Mouse (Mus musculus) C2C12 (cell line): ENCODE results near the gene Ffar3. TPM values are rescaled to one million over a fixed set of nuclear protein-coding genes. Genes with fewer than 3 reads are reported as not detected.

Experiments
- H3K27me3 ChIP-seq: one replicate; pipeline ENCODE4 v1.6.1; 2011; ENCODE audit not compliant: control insufficient read depth, insufficient read depth, insufficient read length
- H3K36me3 ChIP-seq: one replicate; pipeline ENCODE4 v1.6.1; 2011; ENCODE audit not compliant: control insufficient read depth, insufficient read depth
- H3K4me3 ChIP-seq: one replicate; pipeline ENCODE4 v1.5.1; 2011; ENCODE audit warnings: mild to moderate bottlenecking, control low read depth; ENCODE audit not compliant: poor library complexity, insufficient read depth, severe bottlenecking
- H3K79me2 ChIP-seq: one replicate; pipeline ENCODE4 v1.6.1; 2011; ENCODE audit not compliant: control insufficient read depth, insufficient read depth
- H3K79me3 ChIP-seq: one replicate; pipeline ENCODE4 v1.6.1; 2011; ENCODE audit warnings: low read depth, control low read depth
- H3ac ChIP-seq: one replicate; pipeline ENCODE3; 2011; ENCODE audit warnings: low read depth; ENCODE audit not compliant: control insufficient read depth, insufficient read length
- CEBPB ChIP-seq: IDR thresholded peaks from one replicate; pipeline ENCODE4 v1.6.1; 2011; ENCODE audit warnings: low read depth, mild to moderate bottlenecking, control low read depth, moderate library complexity
- CTCF ChIP-seq: IDR thresholded peaks from one replicate; pipeline ENCODE4 v1.5.1; 2011; ENCODE audit not compliant: control insufficient read depth, insufficient read depth, insufficient read length
- FOSL1 ChIP-seq: IDR thresholded peaks from one replicate; pipeline ENCODE4 v1.8.0; 2011; ENCODE audit warnings: mild to moderate bottlenecking, low read length; ENCODE audit not compliant: poor library complexity, insufficient read depth, severe bottlenecking
- MAX ChIP-seq: IDR thresholded peaks from one replicate; pipeline ENCODE4 v1.6.1; 2011; ENCODE audit warnings: mild to moderate bottlenecking, control low read depth
- MYOD1 ChIP-seq: IDR thresholded peaks from one replicate; pipeline ENCODE4 v1.6.1; 2011; ENCODE audit warnings: low read depth; ENCODE audit not compliant: control insufficient read depth, insufficient read length
- MYOG ChIP-seq: IDR thresholded peaks from one replicate; pipeline ENCODE4 v1.6.1; 2011; ENCODE audit not compliant: control insufficient read depth, insufficient read length; ENCODE audit errors: extremely low read depth
- USF1 ChIP-seq: IDR thresholded peaks from one replicate; pipeline ENCODE4 v1.6.1; 2011; ENCODE audit warnings: low read depth, mild to moderate bottlenecking, control low read depth, moderate library complexity
- polyA plus RNA-seq: library from polyadenylated mRNA; unstranded; fragments of >200 nt; fragmentation: generic; extraction: Trizol; gene quantifications from one replicate; pipeline ENCODE4 v1.2.1, GENCODE M21; 2012; ENCODE audit warnings: missing spikeins

Ffar3 gene
- polyA plus RNA-seq, 1 experiment, result not detected

GRCm38 (mm10) chr7:30812291-30812807 is 43.6 kb downstream of the Ffar3 start:
- H3K79me2 ChIP-seq, result no peaks in the 10 kb centered on the region
- no peaks in the 10 kb centered on the region for H3K36me3 ChIP-seq
- H3ac ChIP-seq, result no peak overlapping the region
- H3K27me3 ChIP-seq, result peaks cover 10% of the 10 kb centered on the region
- no peaks in the 10 kb centered on the region for H3K79me3 ChIP-seq
- no peak overlapping the region for H3K4me3 ChIP-seq
- TF ChIP-seq MYOG (no peak), CTCF (no peak), CEBPB (no peak), MYOD1 (no peak), FOSL1 (no peak), USF1 (no peak), MAX (no peak)

- Histone ChIP-seq H3K79me2 (no peaks in the 10 kb centered on the region), H3K36me3 (no peaks in the 10 kb centered on the region), H3K79me3 (no peaks in the 10 kb centered on the region), H3K4me3 (no peak overlapping the region), H3ac (no peak overlapping the region), H3K27me3 (peaks cover 7% of the 10 kb centered on the region)
- TF ChIP-seq CEBPB (no peak), MYOD1 (no peak), MYOG (no peak), CTCF (no peak), FOSL1 (no peak)
These were observed 44.2 kb downstream of the Ffar3 start for GRCm38 (mm10) chr7:30811757-30812290.

- Histone ChIP-seq H3K4me3 (no peak overlapping the region), H3K79me2 (no peaks in the 10 kb centered on the region), H3K36me3 (no peaks in the 10 kb centered on the region), H3K27me3 (no peaks in the 10 kb centered on the region), H3ac (no peak overlapping the region), H3K79me3 (no peaks in the 10 kb centered on the region)
- TF ChIP-seq MYOD1, result no peak
- TF ChIP-seq CTCF, result no peak
- no peak for TF ChIP-seq MYOG
- no peak for TF ChIP-seq CEBPB
- TF ChIP-seq USF1, result no peak
- no peak for TF ChIP-seq MAX
- TF ChIP-seq FOSL1, result no peak
These were observed 45.7 kb downstream of the Ffar3 start for GRCm38 (mm10) chr7:30810319-30810718.

- TF ChIP-seq MYOD1 (no peak), CTCF (no peak), MAX (no peak)
- Histone ChIP-seq H3K36me3 (no peaks in the 10 kb centered on the region), H3K79me2 (no peaks in the 10 kb centered on the region), H3K79me3 (no peaks in the 10 kb centered on the region), H3K4me3 (no peak overlapping the region), H3ac (no peak overlapping the region), H3K27me3 (no peaks in the 10 kb centered on the region)
These were observed 50.1 kb downstream of the Ffar3 start for GRCm38 (mm10) chr7:30805924-30806323.

Other genes starting within 250 kb of the Ffar3 start
- 0.53 TPM for gene Upk1a, start 243.3 kb downstream of the Ffar3 start, polyA plus RNA-seq
- gene Cox6b1, start 230.0 kb downstream of the Ffar3 start, polyA plus RNA-seq, result 795 TPM
- not detected for gene Etv2, start 220.3 kb downstream of the Ffar3 start, polyA plus RNA-seq
- 110 TPM for gene Rbm42, start 205.9 kb downstream of the Ffar3 start, polyA plus RNA-seq
- gene Haus5, start 191.2 kb downstream of the Ffar3 start, polyA plus RNA-seq, result 25.9 TPM
- gene Pmis2, start 184.6 kb downstream of the Ffar3 start, polyA plus RNA-seq, result not detected
- gene 2200002J24Rik, start 157.3 kb downstream of the Ffar3 start, polyA plus RNA-seq, result not detected
- not detected for gene Atp4a, start 144.0 kb downstream of the Ffar3 start, polyA plus RNA-seq
- 168 TPM for gene Tmem147, start 126.6 kb downstream of the Ffar3 start, polyA plus RNA-seq
- not detected for gene Gapdhs, start 112.5 kb downstream of the Ffar3 start, polyA plus RNA-seq
- gene Sbsn, start 104.7 kb downstream of the Ffar3 start, polyA plus RNA-seq, result 3.6 TPM
- not detected for gene Dmkn, start 92.4 kb downstream of the Ffar3 start, polyA plus RNA-seq
- not detected for gene Krtdap, start 68.3 kb downstream of the Ffar3 start, polyA plus RNA-seq
- gene Ffar2, start 32.4 kb downstream of the Ffar3 start, polyA plus RNA-seq, result not detected
- gene Ffar1, start 5.4 kb upstream of the Ffar3 start, polyA plus RNA-seq, result not detected
- gene Cd22, start 24.2 kb upstream of the Ffar3 start, polyA plus RNA-seq, result 0.01 TPM
- 0.05 TPM for gene Mag, start 58.7 kb upstream of the Ffar3 start, polyA plus RNA-seq
- gene Hamp2, start 68.5 kb upstream of the Ffar3 start, polyA plus RNA-seq, result not detected
- not detected for gene Hamp, start 87.9 kb upstream of the Ffar3 start, polyA plus RNA-seq
- 86.1 TPM for gene Usf2, start 100.6 kb upstream of the Ffar3 start, polyA plus RNA-seq
- 0.04 TPM for gene Lsr, start 117.3 kb upstream of the Ffar3 start, polyA plus RNA-seq
- not detected for gene Fam187b, start 117.6 kb upstream of the Ffar3 start, polyA plus RNA-seq
- gene Fxyd5, start 186.3 kb upstream of the Ffar3 start, polyA plus RNA-seq, result 103 TPM
- not detected for gene Fxyd7, start 195.3 kb upstream of the Ffar3 start, polyA plus RNA-seq
- gene Fxyd1, start 201.0 kb upstream of the Ffar3 start, polyA plus RNA-seq, result 0.55 TPM
- 0.02 TPM for gene Lgi4, start 203.2 kb upstream of the Ffar3 start, polyA plus RNA-seq
- 0.04 TPM for gene Fxyd3, start 220.5 kb upstream of the Ffar3 start, polyA plus RNA-seq